Mouse (Mus musculus): ENCODE data around the gene Tln2. TPM values are rescaled to one million over a fixed set of nuclear protein-coding genes. Genes with fewer than 3 reads are reported as not detected.

Tln2 gene
- polyA plus RNA-seq, 1 experiment from 2014 or later, result 22.6 TPM

- DNase-seq (ENCODE audit: low spot score), result no peak
- WGBS, result 93% methylated on average over 2 of the region's 2 CpGs
These were observed 257.9 kb downstream of the Tln2 start for GRCm38 (mm10) chr9:67301571-67301970.

GRCm38 (mm10) chr9:67300769-67301168 lies 258.7 kb downstream of the Tln2 start:
- 82% methylated on average over 5 of the region's 5 CpGs for WGBS

More at GRCm38 (mm10) chr9:67301571-67301970, 257.9 kb downstream of the Tln2 start:
- H3K27ac ChIP-seq (ENCODE audit: low read depth, low read length), result no peak overlapping the region
- H3K4me3 ChIP-seq (ENCODE audit: low read depth, low read length), result no peak overlapping the region
- H3K4me1 ChIP-seq (replicated peaks; ENCODE audit: control insufficient read depth, insufficient read depth, low read length), result no peaks in the 10 kb centered on the region
- no peak overlapping the region for H3K9ac ChIP-seq (ENCODE audit: low read depth, low read length)
- H3K27me3 ChIP-seq (ENCODE audit: control insufficient read depth, insufficient read depth, low read length), result no peaks in the 10 kb centered on the region
- no peak for ATAC-seq (ENCODE audit: low FRiP score)
- no peaks in the 10 kb centered on the region for H3K36me3 ChIP-seq (ENCODE audit: control insufficient read depth, insufficient read depth, low read length)
- no peak overlapping the region for H3K4me2 ChIP-seq (replicated peaks; ENCODE audit: low read depth, low read length)
- H3K9me3 ChIP-seq (ENCODE audit: control insufficient read depth, low read length), result no peaks in the 10 kb centered on the region

GRCm38 (mm10) chr9:67300346-67300745 lies 259.2 kb downstream of the Tln2 start:
- Histone ChIP-seq H3K4me1 (replicated peaks; ENCODE audit: control insufficient read depth, insufficient read depth, low read length) (no peaks in the 10 kb centered on the region), H3K27ac (ENCODE audit: low read depth, low read length) (no peak overlapping the region), H3K4me3 (ENCODE audit: low read depth, low read length) (no peak overlapping the region), H3K4me2 (replicated peaks; ENCODE audit: low read depth, low read length) (no peak overlapping the region), H3K9me3 (ENCODE audit: control insufficient read depth, low read length) (no peaks in the 10 kb centered on the region), H3K36me3 (ENCODE audit: control insufficient read depth, insufficient read depth, low read length) (no peaks in the 10 kb centered on the region), H3K9ac (ENCODE audit: low read depth, low read length) (no peak overlapping the region), H3K27me3 (ENCODE audit: control insufficient read depth, insufficient read depth, low read length) (no peaks in the 10 kb centered on the region)
- 65% methylated on average over 3 of the region's 3 CpGs for WGBS
- no peak for DNase-seq (ENCODE audit: low spot score)
- no peak for ATAC-seq (ENCODE audit: low FRiP score)

More at GRCm38 (mm10) chr9:67300769-67301168, 258.7 kb downstream of the Tln2 start:
- DNase-seq (ENCODE audit: low spot score) (no peak), ATAC-seq (ENCODE audit: low FRiP score) (no peak)
- H3K4me2 ChIP-seq (replicated peaks; ENCODE audit: low read depth, low read length), result no peak overlapping the region
- no peak overlapping the region for H3K9ac ChIP-seq (ENCODE audit: low read depth, low read length)
- no peaks in the 10 kb centered on the region for H3K4me1 ChIP-seq (replicated peaks; ENCODE audit: control insufficient read depth, insufficient read depth, low read length)
- no peak overlapping the region for H3K27ac ChIP-seq (ENCODE audit: low read depth, low read length)
- H3K9me3 ChIP-seq (ENCODE audit: control insufficient read depth, low read length), result no peaks in the 10 kb centered on the region
- H3K27me3 ChIP-seq (ENCODE audit: control insufficient read depth, insufficient read depth, low read length), result no peaks in the 10 kb centered on the region
- H3K36me3 ChIP-seq (ENCODE audit: control insufficient read depth, insufficient read depth, low read length), result no peaks in the 10 kb centered on the region
- no peak overlapping the region for H3K4me3 ChIP-seq (ENCODE audit: low read depth, low read length)

- DNase-seq (ENCODE audit: low spot score), result no peak
- ATAC-seq (ENCODE audit: low FRiP score), result no peak
These were observed 260.3 kb downstream of the Tln2 start for GRCm38 (mm10) chr9:67299164-67299563.

GRCm38 (mm10) chr9:67297236-67297889 lies 262.1 kb downstream of the Tln2 start:
- DNase-seq (ENCODE audit: low spot score) (no peak), ATAC-seq (ENCODE audit: low FRiP score) (no peak)
- no peaks in the 10 kb centered on the region for H3K4me1 ChIP-seq (replicated peaks; ENCODE audit: control insufficient read depth, insufficient read depth, low read length)
- H3K9me3 ChIP-seq (ENCODE audit: control insufficient read depth, low read length), result no peaks in the 10 kb centered on the region
- no peaks in the 10 kb centered on the region for H3K36me3 ChIP-seq (ENCODE audit: control insufficient read depth, insufficient read depth, low read length)
- H3K4me3 ChIP-seq (ENCODE audit: low read depth, low read length), result no peak overlapping the region
- no peak overlapping the region for H3K27ac ChIP-seq (ENCODE audit: low read depth, low read length)
- no peak overlapping the region for H3K9ac ChIP-seq (ENCODE audit: low read depth, low read length)
- H3K4me2 ChIP-seq (replicated peaks; ENCODE audit: low read depth, low read length), result no peak overlapping the region
- 87% methylated on average over 6 of the region's 6 CpGs for WGBS
- no peaks in the 10 kb centered on the region for H3K27me3 ChIP-seq (ENCODE audit: control insufficient read depth, insufficient read depth, low read length)

More at GRCm38 (mm10) chr9:67299164-67299563, 260.3 kb downstream of the Tln2 start:
- H3K4me2 ChIP-seq (replicated peaks; ENCODE audit: low read depth, low read length), result no peak overlapping the region
- no peak overlapping the region for H3K4me3 ChIP-seq (ENCODE audit: low read depth, low read length)
- H3K27ac ChIP-seq (ENCODE audit: low read depth, low read length), result no peak overlapping the region
- H3K27me3 ChIP-seq (ENCODE audit: control insufficient read depth, insufficient read depth, low read length), result no peaks in the 10 kb centered on the region
- H3K4me1 ChIP-seq (replicated peaks; ENCODE audit: control insufficient read depth, insufficient read depth, low read length), result no peaks in the 10 kb centered on the region
- no peaks in the 10 kb centered on the region for H3K9me3 ChIP-seq (ENCODE audit: control insufficient read depth, low read length)
- H3K36me3 ChIP-seq (ENCODE audit: control insufficient read depth, insufficient read depth, low read length), result no peaks in the 10 kb centered on the region
- 92% methylated on average over 6 of the region's 6 CpGs for WGBS
- H3K9ac ChIP-seq (ENCODE audit: low read depth, low read length), result no peak overlapping the region

- no peak for ATAC-seq (ENCODE audit: low FRiP score)
- DNase-seq (ENCODE audit: low spot score), result no peak
- no peak overlapping the region for H3K4me3 ChIP-seq (ENCODE audit: low read depth, low read length)
- H3K9ac ChIP-seq (ENCODE audit: low read depth, low read length), result no peak overlapping the region
- no peak overlapping the region for H3K4me2 ChIP-seq (replicated peaks; ENCODE audit: low read depth, low read length)
- H3K27ac ChIP-seq (ENCODE audit: low read depth, low read length), result no peak overlapping the region
- H3K36me3 ChIP-seq (ENCODE audit: control insufficient read depth, insufficient read depth, low read length), result no peaks in the 10 kb centered on the region
- 80% methylated on average over 4 of the region's 4 CpGs for WGBS
- no peaks in the 10 kb centered on the region for H3K27me3 ChIP-seq (ENCODE audit: control insufficient read depth, insufficient read depth, low read length)
- no peaks in the 10 kb centered on the region for H3K9me3 ChIP-seq (ENCODE audit: control insufficient read depth, low read length)
- H3K4me1 ChIP-seq (replicated peaks; ENCODE audit: control insufficient read depth, insufficient read depth, low read length), result no peaks in the 10 kb centered on the region
These were observed 272.0 kb downstream of the Tln2 start for GRCm38 (mm10) chr9:67287457-67287856.

GRCm38 (mm10) chr9:67286801-67287200 lies 272.7 kb downstream of the Tln2 start:
- no peaks in the 10 kb centered on the region for H3K4me1 ChIP-seq (replicated peaks; ENCODE audit: control insufficient read depth, insufficient read depth, low read length)
- WGBS, result 92% methylated on average over 3 of the region's 3 CpGs
- H3K36me3 ChIP-seq (ENCODE audit: control insufficient read depth, insufficient read depth, low read length), result no peaks in the 10 kb centered on the region
- H3K27ac ChIP-seq (ENCODE audit: low read depth, low read length), result no peak overlapping the region
- no peak overlapping the region for H3K9ac ChIP-seq (ENCODE audit: low read depth, low read length)
- no peak overlapping the region for H3K4me2 ChIP-seq (replicated peaks; ENCODE audit: low read depth, low read length)
- H3K9me3 ChIP-seq (ENCODE audit: control insufficient read depth, low read length), result no peaks in the 10 kb centered on the region
- no peaks in the 10 kb centered on the region for H3K27me3 ChIP-seq (ENCODE audit: control insufficient read depth, insufficient read depth, low read length)
- H3K4me3 ChIP-seq (ENCODE audit: low read depth, low read length), result no peak overlapping the region
- ATAC-seq (ENCODE audit: low FRiP score) (no peak), DNase-seq (ENCODE audit: low spot score) (no peak)

GRCm38 (mm10) chr9:67285544-67285943 lies 274.0 kb downstream of the Tln2 start:
- H3K27me3 ChIP-seq (ENCODE audit: control insufficient read depth, insufficient read depth, low read length), result no peaks in the 10 kb centered on the region
- DNase-seq (ENCODE audit: low spot score), result no peak

GRCm38 (mm10) chr9:67281812-67282211 lies 277.7 kb downstream of the Tln2 start:
- no peaks in the 10 kb centered on the region for H3K36me3 ChIP-seq (ENCODE audit: control insufficient read depth, insufficient read depth, low read length)
- no peaks in the 10 kb centered on the region for H3K9me3 ChIP-seq (ENCODE audit: control insufficient read depth, low read length)
- no peak overlapping the region for H3K9ac ChIP-seq (ENCODE audit: low read depth, low read length)
- DNase-seq (ENCODE audit: low spot score), result no peak
- ATAC-seq (ENCODE audit: low FRiP score), result no peak
- no peaks in the 10 kb centered on the region for H3K27me3 ChIP-seq (ENCODE audit: control insufficient read depth, insufficient read depth, low read length)
- no peak overlapping the region for H3K4me2 ChIP-seq (replicated peaks; ENCODE audit: low read depth, low read length)
- H3K4me3 ChIP-seq (ENCODE audit: low read depth, low read length), result no peak overlapping the region
- 88% methylated on average over 6 of the region's 6 CpGs for WGBS
- H3K4me1 ChIP-seq (replicated peaks; ENCODE audit: control insufficient read depth, insufficient read depth, low read length), result no peaks in the 10 kb centered on the region
- H3K27ac ChIP-seq (ENCODE audit: low read depth, low read length), result no peak overlapping the region

More at GRCm38 (mm10) chr9:67285544-67285943, 274.0 kb downstream of the Tln2 start:
- 79% methylated on average over 3 of the region's 3 CpGs for WGBS
- no peak for ATAC-seq (ENCODE audit: low FRiP score)
- H3K9me3 ChIP-seq (ENCODE audit: control insufficient read depth, low read length), result no peaks in the 10 kb centered on the region
- no peak overlapping the region for H3K4me2 ChIP-seq (replicated peaks; ENCODE audit: low read depth, low read length)
- no peak overlapping the region for H3K27ac ChIP-seq (ENCODE audit: low read depth, low read length)
- H3K4me1 ChIP-seq (replicated peaks; ENCODE audit: control insufficient read depth, insufficient read depth, low read length), result no peaks in the 10 kb centered on the region
- no peak overlapping the region for H3K9ac ChIP-seq (ENCODE audit: low read depth, low read length)
- H3K4me3 ChIP-seq (ENCODE audit: low read depth, low read length), result no peak overlapping the region
- H3K36me3 ChIP-seq (ENCODE audit: control insufficient read depth, insufficient read depth, low read length), result no peaks in the 10 kb centered on the region
